In genomic region chr5:45520809-45521110, GRCm38 (mm10) we compare ENCODE assay signal across 8 mouse cellular contexts. TPM values are rescaled to one million over a fixed set of nuclear protein-coding genes. Genes with fewer than 3 reads are reported as not detected.
DNase-seq lines count a peak whose midpoint lies in the region; ATAC-seq and TF ChIP-seq lines count a peak whose summit lies in the region.

No protein-coding gene starts in this region.

- no peak for TF ChIP-seq CTCF in E14TG2a.4 (conservative IDR thresholded peaks at IDR 0.05; ENCODE audit: low read length)
- no peak for TF ChIP-seq CTCF in liver, postnatal 0 days (IDR thresholded peaks at IDR 0.05; ENCODE audit: low read depth)

- H3K9ac ChIP-seq in heart, embryonic 12.5 days = peak overlapping the region; percentile 90
- H3K9ac ChIP-seq in forebrain, embryonic 15.5 days (replicated peaks) = peak overlapping the region; percentile 98
- peak overlapping the region; percentile 89 for H3K9ac ChIP-seq in liver, postnatal 0 days (replicated peaks)

- DNase-seq in heart, adult 9 months (ENCODE audit: low spot score in 2 of 2) = no peak
- DNase-seq in liver, postnatal 0 days = no peak
- DNase-seq in left cerebral cortex, postnatal 4 days = no peak
- DNase-seq in right cerebral cortex, adult 18-20 months = no peak
- DNase-seq in thymus, postnatal 25 days = no peak

- no peaks in the 10 kb centered on the region for H3K27me3 ChIP-seq in heart, embryonic 12.5 days (replicated peaks)
- H3K27me3 ChIP-seq in E14TG2a.4 (ENCODE audit: insufficient read depth, low read length) = no peaks in the 10 kb centered on the region
- H3K27me3 ChIP-seq in forebrain, embryonic 15.5 days = no peaks in the 10 kb centered on the region
- no peaks in the 10 kb centered on the region for H3K27me3 ChIP-seq in liver, postnatal 0 days (ENCODE audit: insufficient read depth, low read length)

- 2% methylated on average over 5 of the region's 5 CpGs for WGBS in heart, embryonic 12.5 days
- 7% methylated on average over 5 of the region's 5 CpGs for WGBS in forebrain, embryonic 15.5 days
- WGBS in liver, postnatal 0 days (ENCODE audit: insufficient replicate concordance) = 5% methylated on average over 5 of the region's 5 CpGs

- no peaks in the 10 kb centered on the region for H3K9me3 ChIP-seq in heart, embryonic 12.5 days (replicated peaks)
- no peaks in the 10 kb centered on the region for H3K9me3 ChIP-seq in E14TG2a.4 (ENCODE audit: low read length)
- H3K9me3 ChIP-seq in forebrain, embryonic 15.5 days = no peaks in the 10 kb centered on the region
- H3K9me3 ChIP-seq in liver, postnatal 0 days (ENCODE audit: low read length) = no peaks in the 10 kb centered on the region

- no peak for ATAC-seq in heart, embryonic 12.5 days (ENCODE audit: insufficient number of reproducible peaks, low FRiP score)
- no peak; the same call in 1 of the 2 replicates for ATAC-seq in forebrain, embryonic 15.5 days (replicated peaks)
- ATAC-seq in liver, postnatal 0 days = no peak

- no peak overlapping the region for H3K27ac ChIP-seq in heart, embryonic 12.5 days (ENCODE audit: poor library complexity, severe bottlenecking)
- no peak overlapping the region for H3K27ac ChIP-seq in forebrain, embryonic 15.5 days (replicated peaks)
- H3K27ac ChIP-seq in liver, postnatal 0 days (ENCODE audit: low read depth) = peak overlapping the region; percentile 75

- peaks cover 21% of the 10 kb centered on the region for H3K36me3 ChIP-seq in heart, embryonic 12.5 days
- peaks cover 79% of the 10 kb centered on the region for H3K36me3 ChIP-seq in E14TG2a.4 (ENCODE audit: insufficient read depth, low read length)
- peaks cover 23% of the 10 kb centered on the region for H3K36me3 ChIP-seq in forebrain, embryonic 15.5 days
- H3K36me3 ChIP-seq in liver, postnatal 0 days (replicated peaks; ENCODE audit: insufficient read depth, low read length) = peaks cover 17% of the 10 kb centered on the region

- intact Hi-C loops in left cerebral cortex, postnatal 4 days (cut with DNase I) = no loop called here

- H3K4me1 ChIP-seq in heart, embryonic 12.5 days (replicated peaks) = peaks cover 14% of the 10 kb centered on the region
- peaks cover 42% of the 10 kb centered on the region for H3K4me1 ChIP-seq in E14TG2a.4 (replicated peaks; ENCODE audit: low read depth, low read length)
- peaks cover 19% of the 10 kb centered on the region for H3K4me1 ChIP-seq in forebrain, embryonic 15.5 days
- peaks cover 21% of the 10 kb centered on the region for H3K4me1 ChIP-seq in liver, postnatal 0 days (ENCODE audit: insufficient read depth)

- no peak for TF ChIP-seq EP300 in liver, postnatal 0 days (IDR thresholded peaks at IDR 0.05; ENCODE audit: low read depth)

- peak overlapping the region; percentile 89 for H3K4me2 ChIP-seq in heart, embryonic 12.5 days
- H3K4me2 ChIP-seq in forebrain, embryonic 15.5 days (replicated peaks) = peak overlapping the region; percentile 92
- peak overlapping the region; percentile 95 for H3K4me2 ChIP-seq in liver, postnatal 0 days (ENCODE audit: low read depth, low read length)

- H3K4me3 ChIP-seq in heart, embryonic 12.5 days = peak overlapping the region; percentile 83
- peak overlapping the region; percentile 98 for H3K4me3 ChIP-seq in E14TG2a.4 (replicated peaks; ENCODE audit: low read length)
- H3K4me3 ChIP-seq in forebrain, embryonic 15.5 days = peak overlapping the region; percentile 90
- peak overlapping the region; percentile 97 for H3K4me3 ChIP-seq in liver, postnatal 0 days (ENCODE audit: low read depth, low read length)

RNA-seq across cellular contexts. Expression of gene Med28, which starts 0.7 kb away (rescaled TPM):
- polyA plus RNA-seq in heart, embryonic 12.5 days (2016; fragmentation: Nextera tagmentation; extraction: Ambion mirVana) = 183 TPM in 2 replicates
- polyA plus RNA-seq in forebrain, embryonic 15.5 days (2015; fragmentation: Nextera tagmentation; extraction: Ambion mirVana) = 302 TPM in 2 replicates
- polyA plus RNA-seq in liver, postnatal 0 days (2015; fragmentation: Nextera tagmentation; extraction: Ambion mirVana) = 70.5 and 72.2 TPM in 2 replicates
- 10 to 100 TPM; 91.8 to 96.5 TPM for total RNA-seq in left cerebral cortex, postnatal 4 days (2021)

RNA-seq across cellular contexts. Expression of gene Lap3, which starts 27.6 kb away (rescaled TPM):
- polyA plus RNA-seq in heart, embryonic 12.5 days (2016; fragmentation: Nextera tagmentation; extraction: Ambion mirVana) = 72.5 and 73.7 TPM in 2 replicates
- 36.5 and 40.6 TPM in 2 replicates for polyA plus RNA-seq in forebrain, embryonic 15.5 days (2015; fragmentation: Nextera tagmentation; extraction: Ambion mirVana)
- 50.3 and 50.8 TPM in 2 replicates for polyA plus RNA-seq in liver, postnatal 0 days (2015; fragmentation: Nextera tagmentation; extraction: Ambion mirVana)
- 10 to 100 TPM; 31.0 to 38.4 TPM for total RNA-seq in left cerebral cortex, postnatal 4 days (2021)
